Mouse (Mus musculus) kidney, adult 2 months (tissue): ENCODE measurements around the gene Dmd.

ENCODE experiments used
- CTCF ChIP-seq: fragments of 200-500 bp; conservative IDR thresholded peaks from 2 replicates; pipeline ENCODE4 v1.5.1; 2011; ENCODE audit warnings: low read depth, mild to moderate bottlenecking, control low read depth, low read length, moderate library complexity, mixed read lengths; ENCODE audit not compliant: insufficient read depth, insufficient read length
- POLR2A ChIP-seq: fragments of 200-500 bp; IDR thresholded peaks from one replicate; pipeline ENCODE4 v1.6.1; 2011; ENCODE audit warnings: low read depth, low read length, control low read depth

DNA sequence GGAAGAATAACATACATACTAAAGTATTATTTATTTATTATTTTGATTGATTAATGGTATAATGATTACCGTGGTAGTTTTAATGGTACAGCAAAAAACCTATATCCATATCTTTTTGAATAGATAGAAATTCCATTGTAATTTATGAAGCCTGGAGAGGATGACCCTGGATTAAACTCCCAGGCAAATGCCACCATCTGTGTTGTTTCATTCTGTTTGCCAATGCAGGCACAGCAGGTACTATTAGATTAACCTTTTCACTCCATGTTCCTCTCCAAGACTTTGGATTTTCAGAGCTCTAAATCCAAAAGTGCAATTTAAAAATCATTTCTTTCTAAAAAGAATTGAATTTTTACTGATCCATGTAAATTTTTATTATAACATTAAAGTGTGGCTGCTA, 1383.5 kb downstream of the Dmd start:
- no peak for TF ChIP-seq POLR2A
- TF ChIP-seq CTCF: no peak
